Comparison of ENCODE assay signal across 8 mouse cellular contexts in the genomic region with DNA sequence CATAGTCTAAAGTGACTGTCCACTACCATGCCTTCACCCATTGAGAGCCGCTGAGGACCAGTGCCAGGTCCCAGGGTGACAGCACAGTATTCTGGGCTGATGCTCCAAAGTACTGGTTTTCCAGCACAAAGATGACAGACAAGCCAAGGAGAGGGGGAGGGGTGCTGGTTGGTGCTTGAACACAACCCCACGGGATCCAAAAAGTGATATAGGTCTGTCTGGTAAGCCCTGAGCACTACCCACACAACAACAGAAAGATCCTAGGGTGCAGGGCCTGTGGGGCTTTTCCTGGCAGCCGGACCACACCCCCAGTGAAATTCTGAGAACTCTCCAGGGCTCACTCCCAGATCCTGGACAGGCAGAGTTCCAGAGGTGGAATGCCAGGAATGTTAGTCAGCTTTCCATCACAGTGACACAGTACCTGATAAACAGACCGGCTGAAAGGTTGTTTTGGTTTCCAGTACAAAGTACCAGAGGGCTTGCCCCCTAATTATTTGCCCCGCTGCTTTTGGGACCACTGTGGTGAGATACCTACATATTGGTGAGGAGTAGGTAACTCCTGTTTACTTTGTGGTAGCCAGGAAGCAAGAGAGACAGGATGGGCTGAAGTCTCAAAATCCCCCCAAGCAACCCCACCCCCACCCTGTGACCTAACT. TPM values are rescaled to one million over a fixed set of nuclear protein-coding genes. Genes with fewer than 3 reads are reported as not detected.
DNase-seq lines count a peak whose midpoint lies in the region; ATAC-seq and TF ChIP-seq lines count a peak whose summit lies in the region.

No protein-coding gene starts in this region.

- H3K9ac ChIP-seq in heart, embryonic 11.5 days (ENCODE audit: low read depth, low read length), result 0 out of 2 replicates have a peak overlapping the region, but pooled peaks have one; percentile 16
- H3K9ac ChIP-seq in stomach, embryonic 14.5 days (replicated peaks; ENCODE audit: low read depth, low read length), result no peak overlapping the region

- DNase-seq in gastrocnemius, adult 2 months, result peak; percentile 63
- no peak for DNase-seq in gastrocnemius, postnatal 4 days (ENCODE audit: low spot score in 2 of 2)
- peak; percentile 95 for DNase-seq in ZHBTc4 (ENCODE audit: low read depth, low spot score)
- DNase-seq in kidney, postnatal 36 days, result peak; percentile 85 to 94
- DNase-seq in spleen, postnatal 10 days (ENCODE audit: low spot score in 2 of 2), result no peak
- no peak for DNase-seq in frontal cortex, postnatal 14 days (ENCODE audit: low spot score in 2 of 2)

- WGBS in heart, embryonic 11.5 days (ENCODE audit: insufficient replicate concordance), result 12% methylated on average over 5 of the region's 5 CpGs
- 17% methylated on average over 5 of the region's 5 CpGs for WGBS in stomach, embryonic 14.5 days

- ATAC-seq in heart, embryonic 11.5 days (replicated peaks; ENCODE audit: insufficient number of reproducible peaks, low FRiP score, low TSS enrichment), result peak; percentile 27
- no peak for ATAC-seq in stomach, embryonic 14.5 days (ENCODE audit: insufficient number of reproducible peaks, insufficient read depth, low FRiP score, low read depth)

- H3K9me3 ChIP-seq in heart, embryonic 11.5 days (replicated peaks; ENCODE audit: control insufficient read depth, low read length), result no peaks in the 10 kb centered on the region
- no peaks in the 10 kb centered on the region for H3K9me3 ChIP-seq in stomach, embryonic 14.5 days (ENCODE audit: control insufficient read depth, low read depth, low read length)

- H3K4me1 ChIP-seq in heart, embryonic 11.5 days (ENCODE audit: control insufficient read depth, insufficient read depth, low read length), result peaks cover 46% of the 10 kb centered on the region
- peaks cover 33% of the 10 kb centered on the region for H3K4me1 ChIP-seq in stomach, embryonic 14.5 days (ENCODE audit: control insufficient read depth, insufficient read depth, low read length)

- H3K4me2 ChIP-seq in heart, embryonic 11.5 days, result peak overlapping the region; percentile 44
- no peak overlapping the region for H3K4me2 ChIP-seq in stomach, embryonic 14.5 days (replicated peaks; ENCODE audit: low read depth, low read length)

- peak overlapping the region; percentile 82 for H3K4me3 ChIP-seq in gastrocnemius, adult 2 months
- no peak overlapping the region for H3K4me3 ChIP-seq in heart, embryonic 11.5 days (ENCODE audit: low read depth, low read length)
- H3K4me3 ChIP-seq in stomach, embryonic 14.5 days (ENCODE audit: low read depth, low read length), result no peak overlapping the region

- H3K27ac ChIP-seq in gastrocnemius, adult 2 months, result peak overlapping the region; percentile 100
- H3K27ac ChIP-seq in heart, embryonic 11.5 days (ENCODE audit: low read depth, low read length), result peak overlapping the region; percentile 85
- peak overlapping the region; percentile 44 for H3K27ac ChIP-seq in stomach, embryonic 14.5 days (ENCODE audit: low read length)

- intact Hi-C loops in gastrocnemius, adult 2 months (cut with DNase I), result no loop called here

- peaks cover 8% of the 10 kb centered on the region for H3K36me3 ChIP-seq in heart, embryonic 11.5 days (ENCODE audit: control insufficient read depth, insufficient read depth, low read length)
- H3K36me3 ChIP-seq in stomach, embryonic 14.5 days (ENCODE audit: control insufficient read depth, insufficient read depth, low read length), result peaks cover 26% of the 10 kb centered on the region

- H3K27me3 ChIP-seq in heart, embryonic 11.5 days (ENCODE audit: control insufficient read depth, insufficient read depth, low read length), result no peaks in the 10 kb centered on the region
- H3K27me3 ChIP-seq in stomach, embryonic 14.5 days (ENCODE audit: control insufficient read depth, insufficient read depth, low read length), result no peaks in the 10 kb centered on the region

- no peak for TF ChIP-seq CTCF in gastrocnemius, adult 2 months (IDR thresholded peaks at IDR 0.05)

RNA-seq across cellular contexts. Expression of gene Pim3, which starts 5.5 kb away (rescaled TPM):
- 10 to 100 TPM; 34.4 to 46.6 TPM for total RNA-seq in gastrocnemius, adult 2 months (2021)
- total RNA-seq in gastrocnemius, postnatal 4 days (2021), result 10 to 100 TPM; 18.5 to 21.0 TPM
- polyA plus RNA-seq in heart, embryonic 11.5 days (2014; fragmentation: Nextera tagmentation; extraction: Ambion mirVana), result 43.7 and 50.1 TPM in 2 replicates
- polyA plus RNA-seq in stomach, embryonic 14.5 days (2014; fragmentation: Nextera tagmentation; extraction: Ambion mirVana), result 35.9 and 38.4 TPM in 2 replicates

RNA-seq across cellular contexts. Expression of gene Creld2, which starts 48.0 kb away (rescaled TPM):
- 10 to 100 TPM in 1 of 2 experiments, 1 to 10 TPM in 1; 8.1 to 11.6 TPM for total RNA-seq in gastrocnemius, adult 2 months (2021)
- total RNA-seq in gastrocnemius, postnatal 4 days (2021), result 10 to 100 TPM; 20.8 to 22.0 TPM
- 71.7 and 83.6 TPM in 2 replicates for polyA plus RNA-seq in heart, embryonic 11.5 days (2014; fragmentation: Nextera tagmentation; extraction: Ambion mirVana)
- 59.6 and 72.9 TPM in 2 replicates for polyA plus RNA-seq in stomach, embryonic 14.5 days (2014; fragmentation: Nextera tagmentation; extraction: Ambion mirVana)

RNA-seq across cellular contexts. Expression of gene Alg12, which starts 48.4 kb away (rescaled TPM):
- 1 to 10 TPM; 3.9 to 6.6 TPM for total RNA-seq in gastrocnemius, adult 2 months (2021)
- 1 to 10 TPM; 6.9 to 9.0 TPM for total RNA-seq in gastrocnemius, postnatal 4 days (2021)
- polyA plus RNA-seq in heart, embryonic 11.5 days (2014; fragmentation: Nextera tagmentation; extraction: Ambion mirVana), result 11.6 and 12.5 TPM in 2 replicates
- 10.5 and 12.7 TPM in 2 replicates for polyA plus RNA-seq in stomach, embryonic 14.5 days (2014; fragmentation: Nextera tagmentation; extraction: Ambion mirVana)

Comparison
In these comparisons a context has a peak if more than half of its experiments do, and no peak if none do; other contexts are left out.
1. DNase-seq: peak in gastrocnemius, adult 2 months (single experiment), ZHBTc4 (single experiment) and kidney, postnatal 36 days (2 of 2); none in gastrocnemius, postnatal 4 days (0 of 2), spleen, postnatal 10 days (0 of 2) and frontal cortex, postnatal 14 days (0 of 2).
2. H3K27ac ChIP-seq: peak in every context shown above with its lines; median percentile 100 in gastrocnemius, adult 2 months; 85 in heart, embryonic 11.5 days; 44 in stomach, embryonic 14.5 days.